Mouse (Mus musculus) spleen, adult 2 months (tissue): ENCODE measurements around the gene Ube2l3.

ENCODE experiments used
- CTCF ChIP-seq: fragments of 200-500 bp; IDR thresholded peaks from 2 replicates; pipeline ENCODE4 v1.5.1; 2011; ENCODE audit warnings: mild to moderate bottlenecking, inconsistent platforms; ENCODE audit not compliant: insufficient read depth, insufficient read length, insufficient replicate concordance; ENCODE audit errors: extremely low read depth
- POLR2A ChIP-seq: fragments of 200-500 bp; IDR thresholded peaks from 2 replicates; pipeline ENCODE4 v1.6.1; 2011; ENCODE audit warnings: low read depth, low read length, inconsistent platforms

- TF ChIP-seq POLR2A = no peak
- no peak for TF ChIP-seq CTCF
Observed at GRCm38 (mm10) chr16:17150520-17151258, 51.8 kb downstream of the Ube2l3 start.
